Mouse (Mus musculus) small intestine, adult 2 months (tissue): Measurements from ENCODE around the gene Pi16.

Experiments
- CTCF ChIP-seq: fragments of 200-500 bp; IDR thresholded peaks from 2 replicates; pipeline ENCODE4 v1.5.1; 2012; ENCODE audit warnings: low read depth, mild to moderate bottlenecking, control low read depth, inconsistent platforms, low read length, moderate library complexity, mixed read lengths; ENCODE audit not compliant: insufficient replicate concordance, insufficient read length; ENCODE audit errors: extremely low read depth
- POLR2A ChIP-seq: fragments of 200-500 bp; IDR thresholded peaks from 2 replicates; pipeline ENCODE4 v1.6.1; 2012; ENCODE audit warnings: low read depth, mild to moderate bottlenecking, control low read depth, inconsistent platforms, low read length, moderate library complexity

- TF ChIP-seq CTCF (no peak), POLR2A (no peak)
Measured at GRCm38 (mm10) chr17:29365105-29365621, 47.7 kb downstream of the Pi16 start.
